Mouse (Mus musculus) embryonic fibroblast, embryonic 13.5 days (primary cell): ENCODE measurements around the gene Evpl. TPM values are rescaled to one million over a fixed set of nuclear protein-coding genes. Genes with fewer than 3 reads are reported as not detected.
A peak's percentile ranks its signal among the peaks of the same experiment; 100 is the strongest.

Source experiments
- H3K27ac ChIP-seq: 2 replicates; pipeline ENCODE4 v1.5.1; 2012; ENCODE audit warnings: low read length, control low read depth, inconsistent platforms; ENCODE audit not compliant: insufficient read depth
- H3K4me1 ChIP-seq: 2 replicates; pipeline ENCODE4 v1.6.1; 2011; ENCODE audit warnings: low read length; ENCODE audit not compliant: control insufficient read depth, insufficient read depth
- H3K4me3 ChIP-seq: 2 replicates; pipeline ENCODE4 v1.5.1; 2011; ENCODE audit warnings: mild to moderate bottlenecking, control low read depth, low read length; ENCODE audit not compliant: insufficient read depth
- CTCF ChIP-seq: IDR thresholded peaks from 2 replicates; pipeline ENCODE4 v1.5.1; 2011; ENCODE audit warnings: mild to moderate bottlenecking, control low read depth, low read length, moderate library complexity, borderline replicate concordance; ENCODE audit not compliant: insufficient read depth
- POLR2A ChIP-seq: IDR thresholded peaks from 2 replicates; pipeline ENCODE4 v1.6.1; 2011; ENCODE audit warnings: low read depth, mild to moderate bottlenecking, control low read depth, low read length, moderate library complexity
- polyA plus RNA-seq: library from polyadenylated mRNA; stranded (reverse); fragments of >200 nt; gene quantifications from 2 replicates; pipeline ENCODE4 v1.2.4, GENCODE M21; 2011; ENCODE audit warnings: low read depth; ENCODE audit not compliant: missing spikeins, insufficient read length

Evpl gene
- polyA plus RNA-seq, 1 experiment, result 0.16 TPM

- TF ChIP-seq POLR2A (peak; percentile 91), CTCF (no peak)
- H3K4me1 ChIP-seq, result no peaks in the 10 kb centered on the region; the same call in none of the 2 replicates
- peak within 1 kb of the TSS; percentile 85 for H3K27ac ChIP-seq
- H3K4me3 ChIP-seq, result peak within 1 kb of the TSS; percentile 81
Measured at GRCm38 (mm10) chr11:116198639-116199531, 39.0 kb downstream of the Evpl start, which contains the start of the genes Ten1 and Acox1. Ten1 (plus strand) TSS chr11:116198855. Acox1 (minus strand) TSS chr11:116199045.

- no peak for TF ChIP-seq CTCF
- TF ChIP-seq POLR2A, result no peak
- Histone ChIP-seq H3K4me1 (no peaks in the 10 kb centered on the region; the same call in none of the 2 replicates), H3K27ac (peak overlapping the region; percentile 6), H3K4me3 (peak overlapping the region; percentile 81)
Measured at GRCm38 (mm10) chr11:116198132-116198531, 39.7 kb downstream of the Evpl start.

GRCm38 (mm10) chr11:116197584-116197906, 40.3 kb downstream of the Evpl start:
- H3K4me1 ChIP-seq, result no peaks in the 10 kb centered on the region; the same call in none of the 2 replicates
- TF ChIP-seq POLR2A (no peak), CTCF (no peak)
- peak overlapping the region; percentile 42 for H3K4me3 ChIP-seq
- H3K27ac ChIP-seq, result no peak overlapping the region

DNA sequence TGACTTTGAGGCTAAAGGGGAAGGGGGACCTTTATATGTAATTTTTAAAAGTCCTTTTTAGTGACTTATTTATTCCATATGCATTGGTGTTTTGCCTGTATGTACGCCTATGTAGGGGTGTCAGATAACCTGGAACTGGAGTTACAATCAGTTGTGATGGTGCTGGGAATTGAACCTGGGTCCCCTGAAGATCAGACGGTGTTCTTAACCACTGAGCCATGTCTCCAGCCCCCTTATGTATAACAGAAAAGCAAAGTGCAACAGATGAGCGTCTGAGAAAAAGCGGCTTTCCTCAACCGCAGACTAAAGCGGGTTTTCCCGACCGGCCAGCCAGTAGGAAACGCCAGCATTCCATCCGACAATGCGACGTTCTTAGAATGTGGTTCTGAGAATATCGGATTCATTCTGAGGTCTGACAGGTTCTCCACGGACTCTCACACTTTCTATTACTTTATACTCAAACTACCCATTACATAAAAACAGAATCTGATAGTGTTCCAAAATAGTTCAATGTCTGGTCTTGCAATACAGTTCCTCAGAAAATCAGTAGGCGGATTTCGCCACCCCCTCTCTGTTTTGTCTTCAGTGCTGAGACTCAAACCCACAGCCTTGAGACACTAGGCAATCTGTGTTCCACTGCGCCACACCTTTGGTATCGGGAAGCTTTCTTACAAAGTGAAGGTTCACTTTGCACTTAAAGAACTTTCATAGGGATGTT, 40.9 kb downstream of the Evpl start:
- H3K4me3 ChIP-seq, result peak overlapping the region; percentile 42
- H3K4me1 ChIP-seq, result no peaks in the 10 kb centered on the region; the same call in none of the 2 replicates
- H3K27ac ChIP-seq, result no peak overlapping the region
- TF ChIP-seq POLR2A (no peak), CTCF (no peak)

DNA sequence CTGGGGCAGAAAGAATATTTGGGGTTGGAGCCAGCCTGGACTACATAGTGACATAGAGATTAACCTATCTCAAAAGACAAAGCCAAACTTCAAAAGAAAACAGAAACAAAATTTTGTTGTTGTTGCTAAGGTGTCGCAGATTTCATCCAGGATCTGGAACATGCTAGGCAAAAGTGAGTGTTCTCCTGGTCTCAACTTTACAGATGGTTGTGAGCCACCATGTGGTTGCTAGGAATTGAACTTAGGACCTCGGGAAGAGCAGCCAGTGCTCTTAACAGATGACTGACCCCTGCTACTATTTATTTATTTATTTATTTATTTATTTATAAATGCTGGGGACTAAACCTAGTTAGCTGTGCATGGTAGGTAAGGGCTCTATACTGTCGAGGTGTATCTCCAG, 41.5 kb downstream of the Evpl start:
- no peak for TF ChIP-seq POLR2A
- Histone ChIP-seq H3K4me3 (no peak overlapping the region), H3K27ac (no peak overlapping the region), H3K4me1 (no peaks in the 10 kb centered on the region; the same call in none of the 2 replicates)

GRCm38 (mm10) chr11:116195252-116195651, 42.6 kb downstream of the Evpl start:
- TF ChIP-seq CTCF (no peak), POLR2A (no peak)
- H3K4me3 ChIP-seq, result no peak overlapping the region
- H3K27ac ChIP-seq, result no peak overlapping the region
- no peaks in the 10 kb centered on the region; the same call in none of the 2 replicates for H3K4me1 ChIP-seq

GRCm38 (mm10) chr11:116194619-116195018, 43.3 kb downstream of the Evpl start:
- Histone ChIP-seq H3K27ac (no peak overlapping the region), H3K4me1 (no peaks in the 10 kb centered on the region; the same call in none of the 2 replicates), H3K4me3 (no peak overlapping the region)
- TF ChIP-seq POLR2A (no peak), CTCF (no peak)

DNA sequence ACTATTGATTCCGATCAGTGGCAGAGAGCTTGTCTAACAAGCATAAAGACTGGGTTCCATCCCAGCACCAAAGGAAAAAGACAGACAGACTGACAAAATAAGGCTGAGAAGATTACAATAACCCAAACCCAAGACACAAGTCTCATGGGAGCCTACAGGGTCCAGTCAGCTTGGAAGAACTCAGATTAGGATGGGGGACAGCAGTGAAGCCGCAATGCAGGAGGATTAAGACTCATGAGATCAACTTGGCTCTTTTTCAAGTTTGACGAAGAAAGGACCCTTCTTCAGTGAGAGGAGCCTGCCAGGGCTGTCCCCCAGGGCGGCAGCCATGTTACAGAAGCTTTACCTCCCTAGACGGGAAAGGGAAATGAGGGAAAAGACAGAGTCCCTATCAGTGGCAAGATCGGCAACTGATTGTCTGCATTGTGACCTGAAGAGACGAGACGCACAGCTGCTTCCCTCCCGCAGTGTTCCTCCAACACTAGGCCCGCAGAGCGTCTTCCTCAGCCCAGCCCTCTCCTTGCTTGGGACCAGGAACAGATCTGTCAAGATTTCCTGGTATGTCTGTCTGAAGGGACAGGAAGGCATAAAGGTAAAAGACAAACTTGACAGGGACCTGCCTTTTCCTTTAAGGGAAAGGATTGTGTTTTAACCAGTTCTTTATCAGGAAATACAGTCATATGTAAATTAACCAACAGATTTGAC, 50.5 kb downstream of the Evpl start:
- no peak for TF ChIP-seq CTCF
- no peak for TF ChIP-seq POLR2A
- H3K4me1 ChIP-seq, result peaks cover 10% of the 10 kb centered on the region; the same call in 1 of the 2 replicates
- no peak overlapping the region for H3K4me3 ChIP-seq
- H3K27ac ChIP-seq, result peak overlapping the region; percentile 42; the same call in 1 of the 2 replicates

- peak overlapping the region; percentile 79 for H3K27ac ChIP-seq
- TF ChIP-seq POLR2A (no peak), CTCF (no peak)
- no peak overlapping the region for H3K4me3 ChIP-seq
- peaks cover 10% of the 10 kb centered on the region; the same call in 1 of the 2 replicates for H3K4me1 ChIP-seq
Measured at GRCm38 (mm10) chr11:116186360-116186759, 51.5 kb downstream of the Evpl start.
